Mouse (Mus musculus): ENCODE measurements around the gene Hoxa11. TPM values are rescaled to one million over a fixed set of nuclear protein-coding genes. Genes with fewer than 3 reads are reported as not detected.

Gene Hoxa11
- polyA plus RNA-seq, 1 experiment = 10.9 TPM

DNA sequence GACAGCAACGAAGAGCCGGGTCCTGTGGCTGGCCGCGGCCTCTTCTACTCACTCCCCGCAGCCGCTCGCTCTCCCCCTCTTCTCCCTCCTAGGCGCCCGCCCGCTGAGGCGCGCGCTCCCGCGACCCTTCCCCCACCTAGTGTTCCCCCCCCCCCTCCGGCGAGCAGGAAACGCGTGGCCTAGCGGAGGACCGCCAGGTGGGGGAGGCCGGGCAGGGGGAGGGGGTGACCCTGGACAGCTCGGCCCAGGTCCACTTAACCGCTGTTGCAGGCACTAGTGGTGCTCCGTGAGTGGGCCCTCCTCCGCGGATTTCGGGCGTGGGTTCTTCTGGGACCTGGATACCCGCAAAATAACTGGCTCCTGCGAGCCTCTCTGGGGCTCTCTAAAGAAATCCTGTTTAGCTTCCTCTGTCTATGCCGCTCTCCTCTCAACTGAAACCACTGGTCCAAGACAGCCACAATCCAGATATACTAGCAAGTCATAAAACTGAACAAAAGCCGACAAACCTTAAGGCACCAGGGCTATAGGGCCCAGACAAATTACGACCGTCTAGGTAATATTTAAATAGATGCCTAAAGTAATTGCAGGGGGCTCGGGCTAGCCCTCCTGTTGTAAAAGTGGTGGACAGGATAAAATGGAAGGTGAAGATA lies 15.0 kb downstream of the Hoxa11 start, which contains the start of gene Hoxa9:
Gene Hoxa9 (minus strand): TSS at position 574 of the 650 bp plus-strand sequence.
- H3K79me2 ChIP-seq (ENCODE audit: control insufficient read depth, insufficient read depth) = peaks cover 86% of the 10 kb centered on the region
- TF ChIP-seq MAX (IDR thresholded peaks at IDR 0.05; ENCODE audit: low read depth) (no peak), TCF3 (IDR thresholded peaks at IDR 0.05; ENCODE audit: insufficient read length, low read depth) (no peak), SRF (IDR thresholded peaks at IDR 0.05; ENCODE audit: control insufficient read depth, insufficient read length, low read depth) (no peak), POLR2A (IDR thresholded peaks at IDR 0.05; ENCODE audit: insufficient read length, low read depth) (no peak)
- H3ac ChIP-seq (ENCODE audit: control insufficient read depth, insufficient read length) = peak within 1 kb of the TSS; percentile 55
- peak within 1 kb of the TSS; percentile 99 for H3K4me2 ChIP-seq (ENCODE audit: low read depth)
- H3K4me3 ChIP-seq = peak within 1 kb of the TSS; percentile 89
- no peaks in the 10 kb centered on the region for H3K27me3 ChIP-seq (ENCODE audit: control insufficient read depth, insufficient read depth, insufficient read length)
- H3K36me3 ChIP-seq (ENCODE audit: control insufficient read depth, insufficient read depth) = no peaks in the 10 kb centered on the region

DNA sequence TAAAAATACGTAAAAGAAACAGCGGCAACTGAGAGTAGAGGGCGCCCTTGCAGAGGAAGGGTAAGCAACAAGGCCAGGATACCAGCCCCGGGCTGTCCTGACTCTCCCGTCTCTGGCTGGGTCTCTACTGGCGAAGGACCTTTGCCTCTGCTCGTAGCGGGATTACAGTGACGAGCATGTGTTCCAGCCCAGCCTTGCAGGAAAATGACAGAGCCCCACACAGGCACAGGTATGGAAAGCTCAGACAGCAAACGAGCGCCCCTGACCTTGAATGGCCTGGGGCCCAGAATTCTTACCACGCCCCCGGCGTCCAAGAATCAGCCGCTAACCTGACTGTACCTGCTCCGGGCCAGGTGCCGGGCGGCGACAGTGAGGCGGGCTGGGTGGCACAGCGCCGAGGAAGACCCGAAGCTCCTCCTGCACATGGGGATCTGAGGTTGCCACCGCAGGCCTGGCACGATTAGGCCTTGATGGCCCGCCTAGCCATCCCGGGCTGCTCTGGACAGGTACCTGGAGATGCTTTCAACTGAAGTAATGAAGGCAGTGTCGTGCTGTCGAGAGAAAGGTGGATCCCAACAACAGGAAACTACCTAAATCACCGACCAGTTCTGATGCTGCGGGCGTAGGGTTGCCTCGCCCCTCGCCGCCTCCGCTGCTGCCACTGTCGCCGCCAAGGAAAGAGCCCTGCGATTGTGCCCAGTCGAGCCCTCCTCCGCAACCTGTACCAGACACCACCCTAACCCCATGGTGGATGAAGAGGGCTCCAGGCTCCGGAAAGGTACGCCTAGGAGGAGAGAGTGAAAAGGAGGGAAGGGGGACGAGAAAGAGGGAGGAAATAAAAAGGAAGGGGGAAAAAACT lies 15.8 kb downstream of the Hoxa11 start:
- Histone ChIP-seq H3K4me2 (ENCODE audit: low read depth) (peak overlapping the region; percentile 97), H3ac (ENCODE audit: control insufficient read depth, insufficient read length) (peak overlapping the region; percentile 55), H3K27me3 (ENCODE audit: control insufficient read depth, insufficient read depth, insufficient read length) (no peaks in the 10 kb centered on the region), H3K79me2 (ENCODE audit: control insufficient read depth, insufficient read depth) (peaks cover 86% of the 10 kb centered on the region), H3K4me3 (peak overlapping the region; percentile 89), H3K36me3 (ENCODE audit: control insufficient read depth, insufficient read depth) (no peaks in the 10 kb centered on the region)
- peak; percentile 40 for TF ChIP-seq POLR2AphosphoS2 (IDR thresholded peaks at IDR 0.05; ENCODE audit: insufficient read length, low read depth)
- TF ChIP-seq MYOG (IDR thresholded peaks at IDR 0.05; ENCODE audit: control insufficient read depth in 1 of 3, insufficient read depth in 1 of 3, insufficient read length in 2 of 3, low read depth in 2 of 3) = no peak
- TF ChIP-seq CEBPB (IDR thresholded peaks at IDR 0.05; ENCODE audit: insufficient read depth, poor library complexity, severe bottlenecking) = no peak
- TF ChIP-seq POLR2A (IDR thresholded peaks at IDR 0.05; ENCODE audit: insufficient read length, low read depth) = peak; percentile 26
- no peak for TF ChIP-seq USF1 (IDR thresholded peaks at IDR 0.05; ENCODE audit: low read depth)

GRCm38 (mm10) chr6:52228475-52229465 lies 16.8 kb downstream of the Hoxa11 start:
- Histone ChIP-seq H3ac (ENCODE audit: control insufficient read depth, insufficient read length) (peak overlapping the region; percentile 55), H3K4me3 (peak overlapping the region; percentile 89), H3K4me2 (ENCODE audit: low read depth) (peak overlapping the region; percentile 97), H3K79me2 (ENCODE audit: control insufficient read depth, insufficient read depth) (peaks cover 92% of the 10 kb centered on the region), H3K27me3 (ENCODE audit: control insufficient read depth, insufficient read depth, insufficient read length) (no peaks in the 10 kb centered on the region), H3K36me3 (ENCODE audit: control insufficient read depth, insufficient read depth) (no peaks in the 10 kb centered on the region)
- no peak for TF ChIP-seq SRF (IDR thresholded peaks at IDR 0.05; ENCODE audit: control insufficient read depth, insufficient read length, low read depth)
- no peak for TF ChIP-seq MYOD1 (IDR thresholded peaks at IDR 0.05; ENCODE audit: control insufficient read depth in 1 of 3, insufficient read length in 2 of 3, low read depth in 2 of 3)
- TF ChIP-seq TCF3 (IDR thresholded peaks at IDR 0.05; ENCODE audit: insufficient read length, low read depth) = no peak
- no peak for TF ChIP-seq MYOG (IDR thresholded peaks at IDR 0.05; ENCODE audit: control insufficient read depth in 1 of 3, insufficient read depth in 1 of 3, insufficient read length in 2 of 3, low read depth in 2 of 3)
- TF ChIP-seq USF1 (IDR thresholded peaks at IDR 0.05; ENCODE audit: low read depth) = no peak
- no peak for TF ChIP-seq MAX (IDR thresholded peaks at IDR 0.05; ENCODE audit: low read depth)
- TF ChIP-seq REST (IDR thresholded peaks at IDR 0.05; ENCODE audit: insufficient read depth, insufficient read length) = no peak
- no peak for TF ChIP-seq CEBPB (IDR thresholded peaks at IDR 0.05; ENCODE audit: insufficient read depth, poor library complexity, severe bottlenecking)
- TF ChIP-seq POLR2AphosphoS2 (IDR thresholded peaks at IDR 0.05; ENCODE audit: insufficient read length, low read depth) = no peak
- TF ChIP-seq POLR2A (IDR thresholded peaks at IDR 0.05; ENCODE audit: insufficient read length, low read depth) = no peak
- no peak for TF ChIP-seq TCF12 (IDR thresholded peaks at IDR 0.05; ENCODE audit: insufficient read depth, poor library complexity, severe bottlenecking)
- no peak for TF ChIP-seq E2F4 (IDR thresholded peaks at IDR 0.05; ENCODE audit: insufficient read depth)

DNA sequence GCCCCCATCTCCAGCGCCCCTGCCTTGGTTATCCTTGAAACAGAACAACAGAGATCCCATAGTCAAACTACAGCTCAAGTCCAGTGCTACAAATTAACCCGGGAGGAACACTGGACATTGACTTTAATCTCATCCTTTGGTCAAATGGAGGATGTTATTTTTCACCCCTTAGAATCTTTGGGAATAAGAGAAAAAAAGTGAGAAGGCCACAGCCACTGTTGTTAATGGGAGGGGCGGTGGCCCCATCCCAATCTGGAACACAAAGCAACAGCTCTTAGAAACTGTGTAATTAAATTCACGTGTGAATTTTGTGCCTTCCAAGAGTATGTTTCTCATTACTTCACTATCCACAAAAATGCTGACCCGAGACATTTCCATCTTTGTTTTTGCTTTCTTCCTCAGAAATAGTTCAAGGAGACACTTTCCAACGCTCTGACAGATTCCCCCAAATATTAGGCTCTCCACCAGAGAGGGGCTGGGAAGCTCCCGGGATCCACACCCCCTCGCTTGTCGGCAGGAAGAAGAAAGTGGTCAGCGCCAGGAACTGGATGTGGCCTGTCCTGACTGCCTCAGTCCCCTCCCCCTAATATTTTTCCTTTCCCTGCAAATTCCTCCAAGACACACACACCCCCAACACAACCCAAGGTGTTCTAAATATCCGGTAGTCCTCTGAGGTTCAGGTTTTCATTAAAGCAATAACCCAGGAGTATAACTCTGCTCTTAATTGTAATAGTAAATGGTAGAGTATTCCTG lies 18.0 kb downstream of the Hoxa11 start:
- H3K36me3 ChIP-seq (ENCODE audit: control insufficient read depth, insufficient read depth) = no peaks in the 10 kb centered on the region
- peaks cover 92% of the 10 kb centered on the region for H3K79me2 ChIP-seq (ENCODE audit: control insufficient read depth, insufficient read depth)
- H3K27me3 ChIP-seq (ENCODE audit: control insufficient read depth, insufficient read depth, insufficient read length) = no peaks in the 10 kb centered on the region
- TF ChIP-seq CEBPB (IDR thresholded peaks at IDR 0.05; ENCODE audit: insufficient read depth, poor library complexity, severe bottlenecking) = no peak
- TF ChIP-seq POLR2AphosphoS2 (IDR thresholded peaks at IDR 0.05; ENCODE audit: insufficient read length, low read depth) = no peak
- TF ChIP-seq SRF (IDR thresholded peaks at IDR 0.05; ENCODE audit: control insufficient read depth, insufficient read length, low read depth) = no peak
- no peak for TF ChIP-seq POLR2A (IDR thresholded peaks at IDR 0.05; ENCODE audit: insufficient read length, low read depth)
- no peak for TF ChIP-seq MYOG (IDR thresholded peaks at IDR 0.05; ENCODE audit: control insufficient read depth in 1 of 3, insufficient read depth in 1 of 3, insufficient read length in 2 of 3, low read depth in 2 of 3)
- H3ac ChIP-seq (ENCODE audit: control insufficient read depth, insufficient read length) = peak overlapping the region; percentile 55
- peak overlapping the region; percentile 89 for H3K4me3 ChIP-seq
- H3K4me2 ChIP-seq (ENCODE audit: low read depth) = peak overlapping the region; percentile 97

Data from myocyte (in vitro differentiated cells).